Mouse (Mus musculus): ENCODE measurements at regions not wholly inside any gene's neighbourhood (a gene's known extent, or its start where the extent isn't known, plus 50 kb on each side); places are given as distances from the start of the nearest gene placed in this dataset.
A peak's percentile ranks its signal among the peaks of the same experiment; 100 is the strongest.

GRCm38 (mm10) chr14:115003223-115003622 is 88.8 kb upstream of the Gpc5 start:
- Histone ChIP-seq H3K36me3 (no peaks in the 10 kb centered on the region), H3K27ac (no peak overlapping the region), H3K4me1 (no peaks in the 10 kb centered on the region), H3K27me3 (ENCODE audit: insufficient read depth, poor library complexity, severe bottlenecking) (no peaks in the 10 kb centered on the region), H3K9me3 (no peaks in the 10 kb centered on the region), H3K4me3 (no peak overlapping the region)
- no peak for DNase-seq (ENCODE audit: low spot score)
- WGBS: 88% methylated on average over 2 of the region's 2 CpGs

- Histone ChIP-seq H3K27ac (no peak overlapping the region), H3K36me3 (no peaks in the 10 kb centered on the region), H3K4me3 (no peak overlapping the region), H3K27me3 (ENCODE audit: insufficient read depth, poor library complexity, severe bottlenecking) (no peaks in the 10 kb centered on the region), H3K4me1 (no peaks in the 10 kb centered on the region), H3K9me3 (no peaks in the 10 kb centered on the region)
- DNase-seq (ENCODE audit: low spot score): no peak
- WGBS: 66% methylated on average over 6 of the region's 6 CpGs
Observed at GRCm38 (mm10) chr14:115004733-115005405, 87.1 kb upstream of the Gpc5 start.

GRCm38 (mm10) chr14:115010877-115011276 is 81.1 kb upstream of the Gpc5 start:
- no peaks in the 10 kb centered on the region for H3K4me1 ChIP-seq
- no peaks in the 10 kb centered on the region for H3K9me3 ChIP-seq
- no peak overlapping the region for H3K4me3 ChIP-seq
- no peaks in the 10 kb centered on the region for H3K36me3 ChIP-seq
- DNase-seq (ENCODE audit: low spot score): no peak
- no peaks in the 10 kb centered on the region for H3K27me3 ChIP-seq (ENCODE audit: insufficient read depth, poor library complexity, severe bottlenecking)
- H3K27ac ChIP-seq: no peak overlapping the region
- WGBS: 78% methylated on average over 3 of the region's 3 CpGs

- 49% methylated on average over 5 of the region's 5 CpGs for WGBS
- Histone ChIP-seq H3K9me3 (no peaks in the 10 kb centered on the region), H3K4me1 (no peaks in the 10 kb centered on the region), H3K27me3 (ENCODE audit: insufficient read depth, poor library complexity, severe bottlenecking) (no peaks in the 10 kb centered on the region), H3K27ac (no peak overlapping the region), H3K4me3 (no peak overlapping the region), H3K36me3 (no peaks in the 10 kb centered on the region)
- no peak for DNase-seq (ENCODE audit: low spot score)
Observed at GRCm38 (mm10) chr14:115015299-115015698, 76.7 kb upstream of the Gpc5 start.

GRCm38 (mm10) chr14:115017410-115018153 is 74.4 kb upstream of the Gpc5 start:
- peak; percentile 80 for DNase-seq (ENCODE audit: low spot score)
- Histone ChIP-seq H3K36me3 (no peaks in the 10 kb centered on the region), H3K27me3 (ENCODE audit: insufficient read depth, poor library complexity, severe bottlenecking) (no peaks in the 10 kb centered on the region; the same call in 1 of the 2 replicates), H3K4me3 (peak overlapping the region; percentile 51), H3K4me1 (no peaks in the 10 kb centered on the region), H3K27ac (no peak overlapping the region), H3K9me3 (no peaks in the 10 kb centered on the region)
- 28% methylated on average over 22 of the region's 22 CpGs for WGBS

GRCm38 (mm10) chr14:115028011-115028410 is 64.0 kb upstream of the Gpc5 start:
- no peaks in the 10 kb centered on the region for H3K36me3 ChIP-seq
- DNase-seq (ENCODE audit: low spot score): no peak
- 78% methylated on average over 7 of the region's 7 CpGs for WGBS
- H3K27me3 ChIP-seq (ENCODE audit: insufficient read depth, poor library complexity, severe bottlenecking): no peaks in the 10 kb centered on the region
- H3K27ac ChIP-seq: no peak overlapping the region
- no peaks in the 10 kb centered on the region; the same call in 1 of the 2 replicates for H3K4me1 ChIP-seq
- H3K9me3 ChIP-seq: no peaks in the 10 kb centered on the region
- H3K4me3 ChIP-seq: no peak overlapping the region

- Histone ChIP-seq H3K4me3 (no peak overlapping the region), H3K27ac (no peak overlapping the region), H3K36me3 (no peaks in the 10 kb centered on the region), H3K4me1 (no peaks in the 10 kb centered on the region), H3K27me3 (ENCODE audit: insufficient read depth, poor library complexity, severe bottlenecking) (no peaks in the 10 kb centered on the region), H3K9me3 (no peaks in the 10 kb centered on the region)
- 57% methylated on average over 4 of the region's 4 CpGs for WGBS
- DNase-seq (ENCODE audit: low spot score): no peak
Observed at GRCm38 (mm10) chr14:115031734-115032133, 60.3 kb upstream of the Gpc5 start.

GRCm38 (mm10) chr14:115033375-115033969 is 58.5 kb upstream of the Gpc5 start:
- WGBS: 77% methylated on average over 5 of the region's 5 CpGs
- Histone ChIP-seq H3K9me3 (no peaks in the 10 kb centered on the region), H3K36me3 (no peaks in the 10 kb centered on the region), H3K4me3 (no peak overlapping the region), H3K4me1 (no peaks in the 10 kb centered on the region), H3K27me3 (ENCODE audit: insufficient read depth, poor library complexity, severe bottlenecking) (no peaks in the 10 kb centered on the region), H3K27ac (no peak overlapping the region)
- no peak for DNase-seq (ENCODE audit: low spot score)

- WGBS: 88% methylated on average over 10 of the region's 10 CpGs
- Histone ChIP-seq H3K36me3 (no peaks in the 10 kb centered on the region), H3K9me3 (no peaks in the 10 kb centered on the region), H3K27ac (no peak overlapping the region), H3K4me1 (no peaks in the 10 kb centered on the region), H3K4me3 (no peak overlapping the region), H3K27me3 (ENCODE audit: insufficient read depth, poor library complexity, severe bottlenecking) (no peaks in the 10 kb centered on the region)
- no peak for DNase-seq (ENCODE audit: low spot score)
Observed at GRCm38 (mm10) chr14:115034718-115035437, 57.1 kb upstream of the Gpc5 start.

- WGBS: 45% methylated on average over 5 of the region's 5 CpGs
- no peaks in the 10 kb centered on the region for H3K36me3 ChIP-seq
- no peaks in the 10 kb centered on the region; the same call in 1 of the 2 replicates for H3K4me1 ChIP-seq
- no peak overlapping the region for H3K27ac ChIP-seq
- no peaks in the 10 kb centered on the region for H3K27me3 ChIP-seq (ENCODE audit: insufficient read depth, poor library complexity, severe bottlenecking)
- H3K4me3 ChIP-seq: no peak overlapping the region
- DNase-seq (ENCODE audit: low spot score): no peak
- H3K9me3 ChIP-seq: no peaks in the 10 kb centered on the region
Observed at GRCm38 (mm10) chr14:115037086-115037793, 54.8 kb upstream of the Gpc5 start.

- no peak for DNase-seq (ENCODE audit: low spot score)
- Histone ChIP-seq H3K4me1 (peaks cover 3% of the 10 kb centered on the region), H3K36me3 (peaks cover 8% of the 10 kb centered on the region), H3K27ac (no peak overlapping the region), H3K27me3 (ENCODE audit: insufficient read depth, poor library complexity, severe bottlenecking) (no peaks in the 10 kb centered on the region), H3K4me3 (no peak overlapping the region), H3K9me3 (no peaks in the 10 kb centered on the region)
- WGBS: 56% methylated on average over 5 of the region's 5 CpGs
Observed at GRCm38 (mm10) chr14:115038788-115039187, 53.2 kb upstream of the Gpc5 start.

- Histone ChIP-seq H3K27ac (no peak overlapping the region), H3K36me3 (peaks cover 16% of the 10 kb centered on the region), H3K4me1 (peaks cover 8% of the 10 kb centered on the region), H3K27me3 (ENCODE audit: insufficient read depth, poor library complexity, severe bottlenecking) (no peaks in the 10 kb centered on the region), H3K9me3 (no peaks in the 10 kb centered on the region), H3K4me3 (no peak overlapping the region)
- WGBS: 76% methylated on average over 5 of the region's 5 CpGs
- DNase-seq (ENCODE audit: low spot score): no peak
Observed at GRCm38 (mm10) chr14:115039524-115039923, 52.5 kb upstream of the Gpc5 start.
